Mouse (Mus musculus): ENCODE results near the gene Hexim2. TPM values are rescaled to one million over a fixed set of nuclear protein-coding genes. Genes with fewer than 3 reads are reported as not detected.

Gene Hexim2
- polyA plus RNA-seq, 2 experiments = 8.6 to 9.4 TPM

- Histone ChIP-seq H3K9me3 (ENCODE audit: control insufficient read depth, low read length) (no peaks in the 10 kb centered on the region), H3K4me3 (replicated peaks; ENCODE audit: low read length) (peak within 1 kb of the TSS; percentile 58), H3K27me3 (ENCODE audit: control insufficient read depth, insufficient read depth, low read length) (peaks cover 9% of the 10 kb centered on the region; the same call in 1 of the 2 replicates), H3K36me3 (ENCODE audit: control insufficient read depth, insufficient read depth, low read length) (no peaks in the 10 kb centered on the region), H3K9ac (ENCODE audit: low read depth, low read length, severe bottlenecking) (peak within 1 kb of the TSS; percentile 56), H3K27ac (replicated peaks; ENCODE audit: low read depth, low read length) (no peak within 1 kb of the TSS), H3K4me2 (replicated peaks; ENCODE audit: low read depth, low read length, severe bottlenecking) (peak within 1 kb of the TSS; percentile 95), H3K4me1 (ENCODE audit: control insufficient read depth, insufficient read depth, low read length) (peaks cover 20% of the 10 kb centered on the region)
- peak; percentile 77 for DNase-seq (ENCODE audit: low spot score)
- 2% methylated on average over 34 of the region's 34 CpGs for WGBS
- peak; percentile 55 for ATAC-seq (ENCODE audit: low FRiP score, low read depth)
- 0 out of 2 replicates have a peak, but pooled peaks have one; percentile 38 for TF ChIP-seq POLR2A (IDR thresholded peaks at IDR 0.05; ENCODE audit: borderline replicate concordance, extremely low read depth, insufficient read depth, insufficient read length)
These were observed 30.8 kb upstream of the Hexim2 start, which contains the start of the genes Plcd3 and Acbd4 for GRCm38 (mm10) chr11:103101481-103101865. Gene Plcd3 (minus strand): TSS chr11:103101658. Gene Acbd4 (plus strand): TSS chr11:103101682.

GRCm38 (mm10) chr11:103101866-103102501 lies 30.2 kb upstream of the Hexim2 start:
- no peaks in the 10 kb centered on the region for H3K36me3 ChIP-seq (ENCODE audit: control insufficient read depth, insufficient read depth, low read length)
- peak overlapping the region; percentile 58 for H3K4me3 ChIP-seq (replicated peaks; ENCODE audit: low read length)
- H3K9me3 ChIP-seq (ENCODE audit: control insufficient read depth, low read length) = no peaks in the 10 kb centered on the region
- H3K4me2 ChIP-seq (replicated peaks; ENCODE audit: low read depth, low read length, severe bottlenecking) = peak overlapping the region; percentile 95
- ATAC-seq (ENCODE audit: low FRiP score, low read depth) = no peak; the same call in 1 of the 2 replicates
- H3K27ac ChIP-seq (replicated peaks; ENCODE audit: low read depth, low read length) = no peak overlapping the region
- peak; percentile 62 for DNase-seq (ENCODE audit: low spot score)
- H3K4me1 ChIP-seq (ENCODE audit: control insufficient read depth, insufficient read depth, low read length) = peaks cover 15% of the 10 kb centered on the region
- peak overlapping the region; percentile 56 for H3K9ac ChIP-seq (ENCODE audit: low read depth, low read length, severe bottlenecking)
- H3K27me3 ChIP-seq (ENCODE audit: control insufficient read depth, insufficient read depth, low read length) = peaks cover 9% of the 10 kb centered on the region; the same call in 1 of the 2 replicates
- TF ChIP-seq POLR2A (IDR thresholded peaks at IDR 0.05; ENCODE audit: borderline replicate concordance, extremely low read depth, insufficient read depth, insufficient read length) = no peak
- 5% methylated on average over 30 of the region's 30 CpGs for WGBS

GRCm38 (mm10) chr11:103102725-103103349 lies 29.4 kb upstream of the Hexim2 start:
- Histone ChIP-seq H3K36me3 (ENCODE audit: control insufficient read depth, insufficient read depth, low read length) (no peaks in the 10 kb centered on the region), H3K4me3 (replicated peaks; ENCODE audit: low read length) (peak overlapping the region; percentile 58), H3K27me3 (ENCODE audit: control insufficient read depth, insufficient read depth, low read length) (peaks cover 9% of the 10 kb centered on the region; the same call in 1 of the 2 replicates), H3K9me3 (ENCODE audit: control insufficient read depth, low read length) (no peaks in the 10 kb centered on the region), H3K9ac (ENCODE audit: low read depth, low read length, severe bottlenecking) (peak overlapping the region; percentile 22; the same call in 1 of the 2 replicates), H3K27ac (replicated peaks; ENCODE audit: low read depth, low read length) (no peak overlapping the region), H3K4me2 (replicated peaks; ENCODE audit: low read depth, low read length, severe bottlenecking) (peak overlapping the region; percentile 95), H3K4me1 (ENCODE audit: control insufficient read depth, insufficient read depth, low read length) (peaks cover 10% of the 10 kb centered on the region)
- WGBS = 2% methylated on average over 35 of the region's 35 CpGs
- DNase-seq (ENCODE audit: low spot score) (peak; percentile 92), ATAC-seq (ENCODE audit: low FRiP score, low read depth) (peak; percentile 88)
- no peak for TF ChIP-seq POLR2A (IDR thresholded peaks at IDR 0.05; ENCODE audit: borderline replicate concordance, extremely low read depth, insufficient read depth, insufficient read length)

- Histone ChIP-seq H3K27ac (replicated peaks; ENCODE audit: low read depth, low read length) (no peak overlapping the region), H3K4me3 (replicated peaks; ENCODE audit: low read length) (peak overlapping the region; percentile 58), H3K9ac (ENCODE audit: low read depth, low read length, severe bottlenecking) (no peak overlapping the region), H3K9me3 (ENCODE audit: control insufficient read depth, low read length) (no peaks in the 10 kb centered on the region), H3K4me2 (replicated peaks; ENCODE audit: low read depth, low read length, severe bottlenecking) (peak overlapping the region; percentile 95), H3K4me1 (ENCODE audit: control insufficient read depth, insufficient read depth, low read length) (peaks cover 10% of the 10 kb centered on the region), H3K36me3 (ENCODE audit: control insufficient read depth, insufficient read depth, low read length) (no peaks in the 10 kb centered on the region), H3K27me3 (ENCODE audit: control insufficient read depth, insufficient read depth, low read length) (peaks cover 9% of the 10 kb centered on the region; the same call in 1 of the 2 replicates)
- no peak for TF ChIP-seq POLR2A (IDR thresholded peaks at IDR 0.05; ENCODE audit: borderline replicate concordance, extremely low read depth, insufficient read depth, insufficient read length)
- no peak for ATAC-seq (ENCODE audit: low FRiP score, low read depth)
- whole genome bisulfite sequencing = 52% methylated on average over 8 of the region's 8 CpGs
- no peak for DNase-seq (ENCODE audit: low spot score)
These were observed 28.6 kb upstream of the Hexim2 start for GRCm38 (mm10) chr11:103103621-103104020.

GRCm38 (mm10) chr11:103104469-103104868 lies 27.8 kb upstream of the Hexim2 start:
- no peaks in the 10 kb centered on the region for H3K9me3 ChIP-seq (ENCODE audit: control insufficient read depth, low read length)
- no peak overlapping the region for H3K27ac ChIP-seq (replicated peaks; ENCODE audit: low read depth, low read length)
- TF ChIP-seq POLR2A (IDR thresholded peaks at IDR 0.05; ENCODE audit: borderline replicate concordance, extremely low read depth, insufficient read depth, insufficient read length) = no peak
- ATAC-seq (ENCODE audit: low FRiP score, low read depth) (no peak), DNase-seq (ENCODE audit: low spot score) (no peak)
- H3K9ac ChIP-seq (ENCODE audit: low read depth, low read length, severe bottlenecking) = no peak overlapping the region
- peaks cover 9% of the 10 kb centered on the region; the same call in 1 of the 2 replicates for H3K27me3 ChIP-seq (ENCODE audit: control insufficient read depth, insufficient read depth, low read length)
- WGBS = 77% methylated on average over 7 of the region's 7 CpGs
- H3K4me1 ChIP-seq (ENCODE audit: control insufficient read depth, insufficient read depth, low read length) = peaks cover 10% of the 10 kb centered on the region
- H3K4me2 ChIP-seq (replicated peaks; ENCODE audit: low read depth, low read length, severe bottlenecking) = no peak overlapping the region
- no peaks in the 10 kb centered on the region for H3K36me3 ChIP-seq (ENCODE audit: control insufficient read depth, insufficient read depth, low read length)
- H3K4me3 ChIP-seq (replicated peaks; ENCODE audit: low read length) = no peak overlapping the region

Measured in limb, embryonic 14.5 days (tissue).